Mouse (Mus musculus) urinary bladder, postnatal 14 days (tissue): ENCODE measurements around the gene Cnot6.
A peak's percentile ranks its signal among the peaks of the same experiment; 100 is the strongest.

Experiments
- DNase-seq: peaks from one replicate; pipeline ENCODE4 v3.0.0; 2021; ENCODE audit warnings: low spot score

Cnot6 gene

GRCm38 (mm10) chr11:49712555-49713335, at the start of gene Cnot6:
Cnot6 (minus strand) TSS chr11:49712723.
- peak; percentile 98 for DNase-seq

- no peak for DNase-seq
Observed at GRCm38 (mm10) chr11:49761130-49761529, 48.6 kb upstream of the Cnot6 start.

- DNase-seq = no peak
Observed at GRCm38 (mm10) chr11:49758096-49758495, 45.6 kb upstream of the Cnot6 start.

GRCm38 (mm10) chr11:49754958-49755665, 42.6 kb upstream of the Cnot6 start:
- peak; percentile 20 for DNase-seq

- DNase-seq = no peak
Observed at GRCm38 (mm10) chr11:49746756-49747155, 34.2 kb upstream of the Cnot6 start.

GRCm38 (mm10) chr11:49745839-49746238, 33.3 kb upstream of the Cnot6 start:
- DNase-seq = no peak

- DNase-seq = no peak
Observed at GRCm38 (mm10) chr11:49744981-49745380, 32.5 kb upstream of the Cnot6 start.

GRCm38 (mm10) chr11:49743634-49744033, 31.1 kb upstream of the Cnot6 start:
- peak; percentile 24 for DNase-seq

GRCm38 (mm10) chr11:49742248-49742647, 29.7 kb upstream of the Cnot6 start:
- DNase-seq = no peak

GRCm38 (mm10) chr11:49739776-49740175, 27.3 kb upstream of the Cnot6 start:
- no peak for DNase-seq

GRCm38 (mm10) chr11:49738659-49739406, 26.3 kb upstream of the Cnot6 start:
- no peak for DNase-seq

- DNase-seq = no peak
Observed at GRCm38 (mm10) chr11:49737625-49738024, 25.1 kb upstream of the Cnot6 start.

- DNase-seq = no peak
Observed at GRCm38 (mm10) chr11:49734771-49735170, 22.2 kb upstream of the Cnot6 start.

GRCm38 (mm10) chr11:49730275-49730948, 17.9 kb upstream of the Cnot6 start:
- no peak for DNase-seq

- DNase-seq = peak; percentile 60
Observed at GRCm38 (mm10) chr11:49727877-49728276, 15.4 kb upstream of the Cnot6 start.

- DNase-seq = no peak
Observed at GRCm38 (mm10) chr11:49726800-49727199, 14.3 kb upstream of the Cnot6 start.

- DNase-seq = no peak
Observed at GRCm38 (mm10) chr11:49724676-49725075, 12.2 kb upstream of the Cnot6 start.

GRCm38 (mm10) chr11:49723281-49723680, 10.8 kb upstream of the Cnot6 start:
- DNase-seq = no peak

- no peak for DNase-seq
Observed at GRCm38 (mm10) chr11:49722692-49723091, 10.2 kb upstream of the Cnot6 start.

- no peak for DNase-seq
Observed at GRCm38 (mm10) chr11:49721358-49721757, 8.8 kb upstream of the Cnot6 start.

GRCm38 (mm10) chr11:49719466-49720151, 7.1 kb upstream of the Cnot6 start:
- DNase-seq = no peak
